Mouse (Mus musculus) forebrain, embryonic 11.5 days (tissue): ENCODE results near the gene Bicd2. TPM values are rescaled to one million over a fixed set of nuclear protein-coding genes. Genes with fewer than 3 reads are reported as not detected.

ENCODE experiments used
- ATAC-seq: fragments of 200-750 bp; cut with Nextera tagmentation; replicated peaks from 2 replicates; pipeline ENCODE4 v1.8.0; 2017; ENCODE audit warnings: moderate TSS enrichment; ENCODE audit not compliant: low FRiP score
- DNase-seq: peaks from one replicate; pipeline ENCODE4 v3.0.0-alpha.2; 2017; ENCODE audit warnings: low spot score
- H3K27ac ChIP-seq: fragments of 300-500 bp; sonication (generic); 2 replicates; pipeline ENCODE4 v1.5.1; 2014; ENCODE audit warnings: low read depth, low read length
- H3K27me3 ChIP-seq: fragments of 300-500 bp; sonication (generic); 2 replicates; pipeline ENCODE4 v1.6.1; 2014; ENCODE audit warnings: mild to moderate bottlenecking, low read length, mixed read lengths; ENCODE audit not compliant: control insufficient read depth, insufficient read depth
- H3K36me3 ChIP-seq: fragments of 300-500 bp; sonication (generic); 2 replicates; pipeline ENCODE4 v1.6.1; 2014; ENCODE audit warnings: mild to moderate bottlenecking, low read length, moderate library complexity, mixed read lengths; ENCODE audit not compliant: control insufficient read depth, insufficient read depth
- H3K4me1 ChIP-seq: fragments of 300-500 bp; sonication (generic); replicated peaks from 2 replicates; pipeline ENCODE4 v1.6.1; 2014; ENCODE audit warnings: low read length, mixed read lengths; ENCODE audit not compliant: control insufficient read depth, insufficient read depth
- H3K4me2 ChIP-seq: fragments of 300-500 bp; sonication (generic); 2 replicates; pipeline ENCODE4 v1.6.1; 2014; ENCODE audit warnings: low read depth, mild to moderate bottlenecking, low read length, moderate library complexity, mixed read lengths; ENCODE audit not compliant: severe bottlenecking
- H3K4me3 ChIP-seq: fragments of 300-500 bp; sonication (generic); 2 replicates; pipeline ENCODE4 v1.5.1; 2014; ENCODE audit warnings: low read depth, low read length
- H3K9ac ChIP-seq: fragments of 300-500 bp; sonication (generic); 2 replicates; pipeline ENCODE4 v1.6.1; 2014; ENCODE audit warnings: low read length
- H3K9me3 ChIP-seq: fragments of 300-500 bp; sonication (generic); 2 replicates; pipeline ENCODE4 v1.6.1; 2016; ENCODE audit warnings: low read length, mixed read lengths; ENCODE audit not compliant: control insufficient read depth
- WGBS: fragments of 180-500 bp; shearing (Covaris S2); extraction: QIAGEN DNeasy Blood & Tissue Kit; methylation state at CpG from one replicate; pipeline ENCODE4 v1.1.7; 2014; 5-methylcytosine and 5-hydroxymethylcytosine counted together
- polyA plus RNA-seq: library from polyadenylated mRNA; unstranded; fragments of >200 nt; fragmentation: Nextera tagmentation; extraction: Ambion mirVana; gene quantifications from 2 replicates; pipeline ENCODE4 v1.2.1, GENCODE M21; 2014

Gene Bicd2
- 35.7 and 38.5 TPM in 2 replicates for polyA plus RNA-seq

DNA sequence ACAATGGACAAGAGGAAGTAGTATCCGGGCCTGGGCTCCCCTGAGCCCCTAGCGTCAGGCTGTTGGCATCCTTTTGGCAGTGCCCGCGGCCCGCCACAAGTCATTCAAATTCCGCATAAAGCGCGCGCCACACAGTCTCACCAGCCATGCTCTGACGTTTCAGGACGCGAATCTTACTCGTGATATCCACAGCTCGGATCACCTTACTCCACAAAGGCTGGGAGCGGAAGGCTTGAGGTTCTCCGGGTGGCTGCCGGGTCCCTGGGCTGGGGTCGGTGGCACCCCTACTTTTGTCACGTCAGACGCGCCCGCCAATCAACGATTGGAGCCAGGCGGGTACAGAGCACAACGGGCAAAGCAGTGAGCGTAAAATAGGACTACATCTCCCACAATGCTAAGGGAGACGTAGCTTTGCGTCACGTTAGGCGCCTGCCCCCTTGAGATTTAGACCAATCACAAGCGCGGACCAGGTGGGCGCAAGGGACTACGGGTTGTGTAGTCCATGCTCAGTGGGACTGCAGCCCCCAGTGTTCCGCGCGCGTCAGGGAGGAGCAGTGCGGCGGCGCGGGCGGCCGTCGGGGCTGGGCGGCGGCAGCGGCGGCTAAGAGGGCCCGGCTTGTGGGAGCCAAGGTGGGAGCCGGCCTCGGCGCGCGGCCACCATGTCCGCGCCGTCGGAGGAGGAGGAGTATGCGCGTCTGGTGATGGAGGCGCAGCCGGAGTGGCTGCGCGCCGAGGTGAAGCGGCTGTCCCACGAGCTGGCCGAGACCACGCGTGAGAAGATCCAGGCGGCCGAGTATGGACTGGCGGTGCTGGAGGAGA is at the start of gene Bicd2:
Gene Bicd2, plus strand, starts transcription at position 574 of the 819 bp plus-strand sequence.
- H3K9ac ChIP-seq: peak within 1 kb of the TSS; percentile 91
- ATAC-seq: peak; percentile 99
- no peaks in the 10 kb centered on the region for H3K27me3 ChIP-seq
- peak; percentile 96 for DNase-seq
- H3K9me3 ChIP-seq: no peaks in the 10 kb centered on the region
- no peaks in the 10 kb centered on the region for H3K36me3 ChIP-seq
- under 1% methylated on average over 74 of the region's 74 CpGs for WGBS
- peaks cover 16% of the 10 kb centered on the region for H3K4me1 ChIP-seq
- H3K27ac ChIP-seq: no peak within 1 kb of the TSS
- H3K4me2 ChIP-seq: peak within 1 kb of the TSS; percentile 77
- H3K4me3 ChIP-seq: peak within 1 kb of the TSS; percentile 87

- no peaks in the 10 kb centered on the region for H3K27me3 ChIP-seq
- DNase-seq (no peak), ATAC-seq (no peak)
- no peak overlapping the region for H3K27ac ChIP-seq
- no peak overlapping the region for H3K4me3 ChIP-seq
- no peak overlapping the region for H3K9ac ChIP-seq
- H3K4me2 ChIP-seq: no peak overlapping the region
- no peaks in the 10 kb centered on the region for H3K4me1 ChIP-seq
- H3K36me3 ChIP-seq: no peaks in the 10 kb centered on the region
- WGBS: 93% methylated on average over 6 of the region's 6 CpGs
- no peaks in the 10 kb centered on the region for H3K9me3 ChIP-seq
These were observed 49.4 kb upstream of the Bicd2 start for GRCm38 (mm10) chr13:49291949-49292348.

GRCm38 (mm10) chr13:49294108-49294507 is 47.3 kb upstream of the Bicd2 start:
- no peak for ATAC-seq
- WGBS: 81% methylated on average over 9 of the region's 9 CpGs

GRCm38 (mm10) chr13:49296270-49296669 is 45.1 kb upstream of the Bicd2 start:
- Histone ChIP-seq H3K4me3 (no peak overlapping the region), H3K4me2 (no peak overlapping the region), H3K9ac (no peak overlapping the region), H3K27ac (no peak overlapping the region), H3K4me1 (no peaks in the 10 kb centered on the region), H3K27me3 (no peaks in the 10 kb centered on the region), H3K36me3 (no peaks in the 10 kb centered on the region), H3K9me3 (no peaks in the 10 kb centered on the region)
- WGBS: 81% methylated on average over 7 of the region's 7 CpGs
- DNase-seq (no peak), ATAC-seq (no peak)

More at GRCm38 (mm10) chr13:49294108-49294507, 47.3 kb upstream of the Bicd2 start:
- no peak overlapping the region for H3K27ac ChIP-seq
- no peaks in the 10 kb centered on the region for H3K27me3 ChIP-seq
- no peak overlapping the region for H3K9ac ChIP-seq
- H3K9me3 ChIP-seq: no peaks in the 10 kb centered on the region
- no peak for DNase-seq
- no peak overlapping the region for H3K4me2 ChIP-seq
- no peak overlapping the region for H3K4me3 ChIP-seq
- no peaks in the 10 kb centered on the region for H3K4me1 ChIP-seq
- H3K36me3 ChIP-seq: no peaks in the 10 kb centered on the region

GRCm38 (mm10) chr13:49298514-49299381 is 42.6 kb upstream of the Bicd2 start:
- DNase-seq (no peak), ATAC-seq (no peak)
- WGBS: 92% methylated on average over 14 of the region's 14 CpGs
- H3K4me3 ChIP-seq: no peak overlapping the region
- no peaks in the 10 kb centered on the region for H3K9me3 ChIP-seq
- H3K4me2 ChIP-seq: no peak overlapping the region
- H3K36me3 ChIP-seq: no peaks in the 10 kb centered on the region
- no peaks in the 10 kb centered on the region for H3K4me1 ChIP-seq
- H3K27ac ChIP-seq: no peak overlapping the region
- H3K9ac ChIP-seq: no peak overlapping the region
- H3K27me3 ChIP-seq: no peaks in the 10 kb centered on the region

DNA sequence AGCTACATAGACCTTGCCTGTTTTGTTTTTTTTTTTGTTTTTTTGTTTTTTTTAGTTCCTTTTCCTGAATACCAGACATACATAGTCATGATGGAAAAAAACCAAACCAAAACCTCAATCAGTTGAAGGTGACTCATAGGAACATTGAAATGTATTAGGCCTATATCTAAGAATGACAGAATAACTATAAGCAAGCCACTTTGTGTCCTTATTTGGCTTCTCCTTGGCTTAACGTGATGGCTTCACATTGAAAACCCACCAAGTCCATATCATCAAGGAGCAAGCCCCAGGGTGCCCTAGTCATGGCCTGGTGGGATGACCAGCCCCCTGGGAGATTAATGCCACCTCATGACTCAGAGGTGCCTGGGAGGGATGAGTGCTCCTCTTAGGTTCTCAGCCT is 40.6 kb upstream of the Bicd2 start:
- H3K27ac ChIP-seq: no peak overlapping the region
- H3K4me2 ChIP-seq: no peak overlapping the region
- DNase-seq: no peak
- H3K36me3 ChIP-seq: no peaks in the 10 kb centered on the region
- ATAC-seq: no peak
- no peaks in the 10 kb centered on the region for H3K9me3 ChIP-seq
- WGBS: 77% methylated on average over 1 of the region's 1 CpGs
- H3K4me1 ChIP-seq: no peaks in the 10 kb centered on the region
- H3K9ac ChIP-seq: no peak overlapping the region
- no peak overlapping the region for H3K4me3 ChIP-seq
- no peaks in the 10 kb centered on the region for H3K27me3 ChIP-seq

DNA sequence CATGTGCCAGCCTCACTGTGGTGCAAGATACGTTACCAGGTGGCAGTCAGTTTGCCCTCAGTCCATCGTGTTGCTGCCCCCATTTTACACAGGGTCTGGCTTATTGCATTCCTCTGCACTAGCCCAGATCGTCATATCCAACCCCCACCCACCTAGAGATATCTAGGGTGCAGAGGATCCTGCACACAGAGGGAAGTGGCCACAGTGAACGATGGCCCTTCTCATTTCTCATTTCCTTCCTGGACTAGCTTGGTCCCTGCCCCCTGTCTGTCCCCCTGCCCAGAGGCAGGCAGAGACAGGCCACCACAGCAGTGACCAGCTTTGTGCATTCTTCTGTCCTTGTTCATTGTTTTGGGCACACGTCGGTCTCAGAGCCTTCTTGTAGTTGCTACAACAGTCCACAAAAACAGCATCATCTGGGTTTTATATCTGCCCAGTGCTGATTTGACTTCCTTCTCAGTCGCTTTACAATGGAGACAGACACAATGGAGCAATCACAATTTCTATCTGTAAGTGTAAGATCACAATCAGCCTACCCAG is 34.5 kb upstream of the Bicd2 start:
- H3K27me3 ChIP-seq: no peaks in the 10 kb centered on the region

DNA sequence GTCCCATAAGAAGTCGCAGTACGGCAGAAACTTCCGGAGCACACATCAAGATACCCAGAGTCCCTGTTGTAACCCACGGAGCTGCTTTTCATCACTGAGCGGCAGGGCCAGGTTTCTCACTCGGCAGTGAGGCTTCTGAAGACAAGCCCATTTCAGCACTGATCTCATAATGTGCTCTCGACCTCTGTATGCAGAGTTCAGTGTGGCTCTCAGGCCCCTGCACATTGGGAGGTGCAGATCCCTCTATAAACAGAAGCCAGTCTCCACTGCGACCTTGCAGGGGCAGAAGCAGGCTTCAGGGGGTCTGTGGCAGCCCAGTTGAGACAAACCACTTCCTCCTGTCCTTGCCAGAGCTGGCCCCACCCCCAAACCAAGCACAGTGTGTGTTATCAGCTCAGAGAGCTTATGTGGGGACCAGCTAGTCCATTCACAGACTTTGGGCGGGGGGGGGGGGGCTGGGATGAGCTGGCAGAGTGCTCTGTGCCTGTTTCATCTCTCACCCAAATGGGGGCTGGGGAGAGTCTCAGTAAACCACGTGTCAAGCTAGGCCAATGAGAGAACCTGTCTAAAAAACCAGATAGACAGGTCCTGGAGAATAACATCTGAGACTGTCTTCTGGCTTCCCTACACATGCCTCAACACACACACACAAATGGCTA is 33.9 kb upstream of the Bicd2 start:
- H3K4me3 ChIP-seq: no peak overlapping the region
- H3K36me3 ChIP-seq: no peaks in the 10 kb centered on the region
- no peaks in the 10 kb centered on the region for H3K9me3 ChIP-seq
- no peak for DNase-seq
- H3K27ac ChIP-seq: no peak overlapping the region
- WGBS: 43% methylated on average over 10 of the region's 10 CpGs
- H3K9ac ChIP-seq: no peak overlapping the region
- no peak overlapping the region for H3K4me2 ChIP-seq
- no peaks in the 10 kb centered on the region for H3K27me3 ChIP-seq
- 0 out of 2 replicates have a peak, but pooled peaks cover 2% of the 10 kb centered on the region for H3K4me1 ChIP-seq
- no peak for ATAC-seq

More for the DNA sequence above, 34.5 kb upstream of the Bicd2 start:
- ATAC-seq (no peak), DNase-seq (no peak)
- no peaks in the 10 kb centered on the region for H3K36me3 ChIP-seq
- 79% methylated on average over 7 of the region's 7 CpGs for WGBS
- H3K4me1 ChIP-seq: 0 out of 2 replicates have a peak, but pooled peaks cover 2% of the 10 kb centered on the region
- H3K9ac ChIP-seq: no peak overlapping the region
- no peaks in the 10 kb centered on the region for H3K9me3 ChIP-seq
- H3K4me3 ChIP-seq: no peak overlapping the region
- no peak overlapping the region for H3K27ac ChIP-seq
- no peak overlapping the region for H3K4me2 ChIP-seq
